Mouse (Mus musculus): ENCODE measurements around the gene Ednra.

GRCm38 (mm10) chr8:77695486-77696058, 28.7 kb downstream of the Ednra start:
- TF ChIP-seq CTCF (IDR thresholded peaks at IDR 0.05; ENCODE audit: borderline replicate concordance, extremely low read depth, insufficient read depth, insufficient read length) (no peak), POLR2A (IDR thresholded peaks at IDR 0.05; ENCODE audit: borderline replicate concordance, extremely low read depth, insufficient read depth, insufficient read length, poor library complexity, severe bottlenecking) (no peak)
